Mouse (Mus musculus): ENCODE measurements around the gene Six1.

DNA sequence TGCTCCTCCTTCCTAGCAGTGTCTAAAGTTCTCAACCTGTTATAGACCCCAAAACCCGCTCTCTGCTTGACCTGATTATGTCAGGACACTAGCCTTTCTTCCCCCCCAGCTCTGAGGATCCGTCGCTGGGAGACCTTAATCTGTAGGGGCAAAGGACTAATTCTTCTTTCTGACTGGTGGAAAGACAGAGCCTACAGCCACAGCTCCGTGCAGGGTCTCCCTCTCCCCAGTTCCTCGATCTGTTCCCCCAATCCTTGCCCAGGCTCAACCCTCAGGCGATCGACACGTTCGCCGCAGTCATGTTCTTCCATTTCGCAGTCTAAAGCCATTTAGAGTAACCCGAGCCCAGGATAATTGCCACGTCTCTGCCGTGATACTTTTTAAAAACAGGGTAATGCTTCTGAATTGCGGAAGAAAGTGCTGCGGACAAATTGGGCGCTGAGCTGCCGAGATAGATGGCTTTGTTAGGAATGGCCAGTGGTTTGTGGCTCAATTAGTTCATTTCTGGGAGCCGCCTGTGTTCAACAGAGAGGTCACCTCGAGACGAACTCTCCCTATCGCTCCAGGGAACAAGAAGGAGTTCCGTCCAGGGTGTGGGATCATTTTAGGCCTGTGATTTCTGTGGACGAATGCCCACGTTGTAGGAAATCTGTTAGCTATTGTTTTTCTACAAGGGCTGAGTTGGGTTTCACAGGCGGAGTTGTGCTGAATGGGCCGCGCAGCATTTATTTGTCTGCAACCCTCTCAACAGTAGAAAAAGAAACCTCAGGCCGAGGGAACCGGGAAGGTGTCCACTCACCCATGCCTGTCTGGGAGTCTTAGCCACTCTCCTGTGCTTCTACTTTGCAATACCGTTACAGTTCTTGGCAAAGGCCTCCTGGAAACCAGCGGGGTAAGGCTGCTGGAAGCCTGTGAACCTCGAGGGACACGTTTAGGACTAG lies 766 bp downstream of the Six1 start:
- TF ChIP-seq TAL1 (IDR thresholded peaks at IDR 0.05; ENCODE audit: low read length) (no peak), GATA1 (IDR thresholded peaks at IDR 0.05; ENCODE audit: low read length) (no peak)

Data from erythroblast, embryonic 14.5 days (primary cell).